Mouse (Mus musculus): ENCODE measurements at regions not wholly inside any gene's neighbourhood (a gene's known extent, or its start where the extent isn't known, plus 50 kb on each side); places are given as distances from the start of the nearest gene placed in this dataset.
A peak's percentile ranks its signal among the peaks of the same experiment; 100 is the strongest.

- DNase-seq (ENCODE audit: low spot score) = no peak
Measured at GRCm38 (mm10) chr11:43370025-43370424, 56.0 kb downstream of the Pttg1 start.

DNA sequence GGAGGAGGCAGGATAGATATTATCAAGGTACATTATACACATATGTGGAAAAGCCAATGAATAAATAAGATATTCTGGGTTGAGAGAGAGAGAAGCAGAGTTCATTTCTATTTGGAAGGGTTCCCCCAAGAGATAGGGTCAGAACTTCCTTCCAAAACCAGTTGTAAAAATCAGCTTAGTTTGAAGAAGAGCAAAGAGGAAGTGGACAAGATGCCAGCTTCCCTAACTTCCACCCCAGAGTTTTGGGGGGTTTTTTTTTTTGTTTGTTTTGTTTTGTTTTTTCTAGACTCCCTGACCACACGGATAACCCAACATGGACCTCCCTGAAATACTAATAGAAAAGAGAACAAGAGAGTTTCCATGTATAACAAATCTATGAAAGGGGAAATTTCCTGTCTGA is 57.7 kb downstream of the Pttg1 start:
- no peak for DNase-seq (ENCODE audit: low spot score)

GRCm38 (mm10) chr11:43361858-43362257 is 64.2 kb downstream of the Pttg1 start:
- no peak for DNase-seq (ENCODE audit: low spot score)

- no peak for DNase-seq (ENCODE audit: low spot score)
Measured at GRCm38 (mm10) chr11:43358390-43359291, 67.4 kb downstream of the Pttg1 start.

- no peak for DNase-seq (ENCODE audit: low spot score)
Measured at GRCm38 (mm10) chr11:43353602-43354001, 72.4 kb downstream of the Pttg1 start.

DNA sequence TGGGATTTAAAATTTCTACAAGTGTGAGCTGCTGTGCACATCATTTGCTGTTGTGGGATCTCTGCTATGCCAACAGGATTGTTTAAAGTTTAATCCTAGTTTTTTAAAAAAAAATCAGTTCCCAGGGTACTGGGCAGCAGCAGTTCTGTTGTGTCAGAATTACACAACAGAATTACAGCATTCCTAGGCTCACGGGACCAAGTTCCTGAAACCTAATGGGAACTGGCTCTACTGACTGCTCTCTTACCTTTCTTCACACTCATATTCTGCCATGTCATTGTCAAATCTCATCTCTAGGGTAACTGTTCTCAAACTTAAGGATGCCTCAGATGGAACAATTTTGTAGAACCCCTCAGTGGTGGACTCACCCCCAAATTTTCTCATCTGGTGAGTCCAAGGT is 73.0 kb downstream of the Pttg1 start:
- no peak for DNase-seq (ENCODE audit: low spot score)

- no peak for DNase-seq (ENCODE audit: low spot score)
Measured at GRCm38 (mm10) chr11:43351818-43352217, 74.2 kb downstream of the Pttg1 start.

DNA sequence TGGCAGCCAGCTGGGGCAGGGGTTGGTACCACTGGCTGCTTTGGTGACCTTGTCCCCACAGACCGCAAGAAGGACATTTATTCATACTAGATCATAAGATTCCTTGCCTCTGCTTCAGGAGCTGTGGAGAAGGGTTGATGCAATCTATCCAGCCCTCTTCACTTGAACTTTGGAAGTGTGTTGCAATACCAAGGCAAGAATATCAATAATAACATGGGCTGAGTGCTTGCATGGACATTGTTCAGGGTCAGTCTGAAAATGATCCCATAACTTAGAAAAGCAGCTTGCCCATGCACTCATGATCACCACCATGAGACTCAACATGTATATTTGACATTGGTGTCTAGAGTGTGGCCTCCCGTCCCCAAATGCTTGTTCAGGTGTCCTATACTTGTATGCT is 74.7 kb downstream of the Pttg1 start:
- no peak for DNase-seq (ENCODE audit: low spot score)

- DNase-seq (ENCODE audit: low spot score) = no peak
Measured at GRCm38 (mm10) chr11:43350242-43350641, 75.8 kb downstream of the Pttg1 start.

GRCm38 (mm10) chr11:43349564-43349963 is 76.5 kb downstream of the Pttg1 start:
- DNase-seq (ENCODE audit: low spot score) = no peak

GRCm38 (mm10) chr11:43348571-43348970 is 77.5 kb downstream of the Pttg1 start:
- peak; percentile 33 for DNase-seq (ENCODE audit: low spot score)

- no peak for DNase-seq (ENCODE audit: low spot score)
Measured at GRCm38 (mm10) chr11:43346489-43346888, 79.6 kb downstream of the Pttg1 start.

DNA sequence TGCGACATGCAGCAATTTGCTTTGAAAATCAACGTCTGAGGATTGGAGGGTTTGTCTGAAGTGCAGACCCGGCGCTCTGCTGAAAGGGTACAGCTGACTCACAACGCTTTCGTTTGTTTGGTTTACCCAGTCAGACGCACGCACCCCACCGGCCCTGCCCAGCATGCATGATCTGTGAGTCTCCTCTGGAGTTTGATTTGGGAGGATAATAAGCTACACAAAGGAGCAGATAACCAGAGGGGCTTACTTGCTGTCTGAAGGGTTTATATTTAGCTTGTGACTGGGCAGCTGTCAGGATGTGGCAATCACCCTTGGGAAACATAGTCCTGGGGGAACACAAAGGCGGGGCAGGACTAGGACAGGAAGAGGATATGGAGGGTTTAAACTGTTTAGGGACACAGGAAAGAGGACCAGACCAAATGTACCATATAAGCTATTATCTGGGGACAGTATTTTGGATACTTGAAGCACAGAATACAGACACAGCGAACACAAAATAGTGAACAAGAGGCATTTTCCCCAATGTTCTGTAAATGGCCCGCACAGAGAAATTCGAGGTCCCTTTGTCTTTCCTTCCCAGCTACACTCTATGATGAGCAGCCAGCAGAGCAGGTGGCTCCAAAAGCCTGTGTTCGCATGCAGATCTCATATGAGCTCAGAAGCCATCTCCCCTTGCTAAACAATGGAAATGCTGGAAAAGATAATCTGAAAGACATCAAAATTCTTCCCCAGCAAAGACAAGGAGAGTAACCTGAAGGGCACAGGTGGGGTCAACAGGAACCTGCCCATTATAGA is 81.1 kb downstream of the Pttg1 start:
- no peak for DNase-seq (ENCODE audit: low spot score)

- DNase-seq (ENCODE audit: low spot score) = no peak
Measured at GRCm38 (mm10) chr11:43343574-43343973, 82.5 kb downstream of the Pttg1 start.

DNA sequence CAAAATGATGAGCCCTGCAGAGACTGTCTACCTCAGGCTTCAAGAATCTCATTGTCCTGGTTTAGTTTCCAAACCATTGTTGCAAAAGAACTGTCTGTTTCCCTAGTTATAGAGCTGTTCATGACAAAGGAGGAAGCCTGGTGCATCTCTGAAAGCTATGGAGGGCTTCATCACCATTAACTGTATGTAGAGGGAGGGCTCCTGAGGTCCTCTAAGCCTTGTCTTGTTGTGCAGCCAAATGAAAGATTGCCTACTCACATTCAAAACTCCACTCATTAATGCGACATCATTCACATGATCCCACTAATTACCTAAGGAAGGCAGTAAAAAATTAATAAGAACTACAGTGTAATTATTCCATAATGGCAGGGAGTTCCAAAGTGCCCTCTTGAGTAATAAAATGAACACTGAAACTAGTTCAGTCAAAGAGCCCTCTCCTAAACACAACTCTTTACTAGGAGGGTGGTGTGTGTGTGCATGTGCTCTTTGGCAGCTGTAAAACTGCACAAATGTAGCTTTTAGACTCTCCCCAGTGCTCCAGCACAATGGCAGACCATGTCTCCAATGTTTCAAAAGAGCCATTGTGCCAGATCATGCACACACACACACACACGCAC is 87.6 kb downstream of the Pttg1 start:
- DNase-seq (ENCODE audit: low spot score) = no peak

- DNase-seq (ENCODE audit: low spot score) = no peak
Measured at GRCm38 (mm10) chr11:43335668-43336265, 90.3 kb downstream of the Pttg1 start.

- DNase-seq (ENCODE audit: low spot score) = no peak
Measured at GRCm38 (mm10) chr11:43333547-43333946, 92.5 kb downstream of the Pttg1 start.

DNA sequence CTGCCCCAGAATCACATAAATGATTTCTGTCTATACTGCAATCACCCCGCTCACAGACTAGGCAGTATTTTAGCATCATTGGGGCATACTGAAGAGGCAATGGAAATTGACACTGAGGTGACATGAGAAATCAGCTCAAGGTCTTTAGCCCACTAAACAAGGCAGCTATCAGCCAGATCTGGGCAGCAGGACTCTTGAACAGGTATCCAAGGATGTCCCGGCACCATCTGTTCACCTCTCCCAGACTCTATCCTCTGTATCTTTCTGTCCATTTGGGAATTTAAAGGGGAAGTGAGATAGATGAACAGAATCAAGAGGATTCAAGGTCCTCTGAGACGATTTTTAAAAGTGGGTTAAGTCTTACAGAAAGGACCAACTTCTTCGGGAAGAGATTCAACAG is 112.1 kb downstream of the Pttg1 start:
- no peak for DNase-seq (ENCODE audit: low spot score)

Measured in ovary, adult 18-20 months (tissue).